Mouse (Mus musculus) G1E (cell line): ENCODE data around the gene Pcmtd2.

Experiments used
- CTCF ChIP-seq: IDR thresholded peaks from 2 replicates; pipeline ENCODE4 v1.5.1; 2012; ENCODE audit warnings: low read depth, low read length, inconsistent platforms, mixed read lengths
- GATA1 ChIP-seq: IDR thresholded peaks from 2 replicates; pipeline ENCODE4 v1.6.1; 2012; ENCODE audit warnings: borderline replicate concordance, low read length, inconsistent platforms, mixed read lengths
- GATA2 ChIP-seq: IDR thresholded peaks from 2 replicates; pipeline ENCODE4 v1.6.1; 2012; ENCODE audit warnings: low read depth, low read length, inconsistent platforms, borderline replicate concordance
- POLR2AphosphoS5 ChIP-seq: IDR thresholded peaks from 2 replicates; pipeline ENCODE4 v1.6.1; 2012; ENCODE audit warnings: low read depth, low read length, inconsistent platforms; ENCODE audit not compliant: insufficient replicate concordance
- TAL1 ChIP-seq: conservative IDR thresholded peaks from 2 replicates; pipeline ENCODE4 v1.6.1; 2012; ENCODE audit warnings: low read depth, low read length, inconsistent platforms, mixed read lengths

DNA sequence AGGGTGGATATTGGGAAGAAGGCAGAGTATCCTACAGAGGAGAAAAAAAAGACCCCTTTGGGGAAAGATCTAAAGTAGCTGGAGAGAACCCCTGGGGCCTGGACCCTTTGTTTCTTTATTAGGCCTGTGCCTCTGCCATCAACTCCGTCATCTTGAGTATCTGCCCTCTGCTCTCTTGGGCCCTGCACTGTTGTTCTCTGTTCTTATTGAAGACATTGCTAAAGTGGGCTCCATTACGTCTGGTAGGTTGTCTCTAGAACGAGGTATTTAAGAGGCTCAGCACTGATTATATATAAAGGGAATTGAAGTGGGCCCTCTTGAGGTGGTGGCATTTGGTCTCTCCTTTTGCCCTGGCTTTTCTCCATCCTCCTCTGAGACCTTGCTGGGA is 633 bp downstream of the Pcmtd2 start:
- TF ChIP-seq CTCF (no peak), POLR2AphosphoS5 (no peak), GATA1 (no peak), TAL1 (no peak), GATA2 (no peak)
